Mouse (Mus musculus): Measurements from ENCODE around the gene Ace3. TPM values are rescaled to one million over a fixed set of nuclear protein-coding genes. Genes with fewer than 3 reads are reported as not detected.
"Not testable (repeated sequence)": the region's sequence is repeated elsewhere in the genome, so short reads cannot be mapped to it uniquely, and the experiment has no call there.

Gene Ace3
- polyA plus RNA-seq, 1 experiment: 2.2 TPM

DNA sequence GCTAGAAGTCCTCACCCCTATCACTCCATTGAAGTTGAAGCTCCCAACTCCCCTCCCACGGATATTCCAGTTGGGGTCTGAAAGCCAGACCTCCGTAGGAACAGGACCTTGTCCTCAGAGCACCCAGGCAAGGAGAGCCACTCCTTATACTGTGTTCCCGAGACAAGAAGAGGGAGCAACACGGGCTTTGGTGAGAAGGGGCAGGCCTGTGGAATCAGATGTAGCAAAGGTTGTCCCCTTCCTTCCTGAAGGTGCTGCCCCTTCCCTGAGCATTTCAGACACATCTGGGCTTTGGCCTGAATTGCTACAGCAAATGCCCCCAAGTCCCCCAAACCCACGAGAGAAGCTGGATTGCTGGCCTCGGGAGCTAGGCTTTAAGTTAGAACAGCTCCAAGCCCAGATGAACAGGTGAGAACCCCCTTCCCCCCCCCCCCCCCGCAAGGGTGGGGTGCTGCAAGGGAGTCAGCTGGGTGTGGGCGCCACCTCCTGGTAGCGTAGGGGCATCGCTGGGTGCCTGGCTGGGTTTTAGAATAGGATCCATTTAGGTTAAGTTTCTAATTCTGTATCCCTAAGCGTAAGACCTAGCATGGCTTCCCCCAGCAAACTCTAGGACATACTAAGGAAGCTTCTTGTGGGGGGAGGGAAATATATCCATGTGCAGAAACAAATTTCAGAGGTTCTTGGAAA is 32.1 kb downstream of the Ace3 start:
- Histone ChIP-seq H3K4me3 (replicated peaks; ENCODE audit: extremely low read depth, low read depth, low read length) (no peak overlapping the region), H3K4me1 (ENCODE audit: control insufficient read depth, insufficient read depth, low read length) (peaks cover 4% of the 10 kb centered on the region)
- peak; percentile 71 for TF ChIP-seq CTCF (IDR thresholded peaks at IDR 0.05; ENCODE audit: insufficient read depth, low read length)
- TF ChIP-seq POLR2A (IDR thresholded peaks at IDR 0.05; ENCODE audit: borderline replicate concordance, extremely low read depth, low read depth, low read length): no peak
- DNase-seq: peak; percentile 60
- 23% methylated on average over 11 of the region's 11 CpGs for WGBS

DNA sequence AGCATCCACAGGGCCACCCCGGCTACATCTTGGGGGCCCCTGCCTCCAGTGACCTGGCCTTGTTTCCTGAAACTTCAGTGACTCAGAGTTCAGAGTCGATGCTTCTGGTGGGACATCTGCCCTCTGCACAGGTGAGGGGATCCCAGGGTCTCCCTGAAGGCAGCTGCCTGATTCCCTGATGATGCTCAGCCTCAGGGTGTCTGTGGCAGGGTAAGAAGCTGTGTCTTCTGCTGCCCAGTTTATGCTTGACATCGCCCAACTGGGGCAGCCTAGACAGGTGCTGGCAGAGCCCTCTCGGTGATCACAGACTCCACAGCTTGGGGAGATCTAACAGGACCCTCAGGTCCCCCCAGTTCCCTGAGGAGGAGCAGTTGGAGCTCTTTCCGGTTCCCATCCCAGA is 33.1 kb downstream of the Ace3 start:
- no peak for DNase-seq
- TF ChIP-seq POLR2A (IDR thresholded peaks at IDR 0.05; ENCODE audit: borderline replicate concordance, extremely low read depth, low read depth, low read length) (no peak), CTCF (IDR thresholded peaks at IDR 0.05; ENCODE audit: insufficient read depth, low read length) (no peak)
- Histone ChIP-seq H3K4me3 (replicated peaks; ENCODE audit: extremely low read depth, low read depth, low read length) (no peak overlapping the region), H3K4me1 (ENCODE audit: control insufficient read depth, insufficient read depth, low read length) (peaks cover 4% of the 10 kb centered on the region)
- WGBS: 91% methylated on average over 5 of the region's 5 CpGs

DNA sequence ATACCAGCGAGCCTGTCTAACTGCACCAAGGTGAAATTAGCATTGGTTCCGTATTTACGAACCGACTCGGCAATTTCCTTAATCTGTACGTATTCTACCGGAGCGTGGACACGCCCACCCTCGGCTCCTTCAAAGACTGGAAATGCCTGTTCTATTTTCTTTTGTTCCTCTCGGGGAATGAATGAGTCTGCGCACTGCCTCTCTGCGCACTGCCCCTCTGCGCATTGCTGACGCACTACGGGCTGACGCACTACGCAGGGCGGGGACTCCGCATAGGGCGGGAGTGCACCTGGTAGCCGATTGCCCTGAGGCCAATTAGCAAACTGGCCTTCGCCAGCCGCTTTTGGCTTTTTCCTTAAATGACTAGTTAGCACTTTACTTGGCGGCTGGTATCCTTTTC is 37.6 kb downstream of the Ace3 start:
- not testable (repeated sequence) for DNase-seq; H3K4me1 ChIP-seq (ENCODE audit: control insufficient read depth, insufficient read depth, low read length); H3K4me3 ChIP-seq (replicated peaks; ENCODE audit: extremely low read depth, low read depth, low read length)
- 31% methylated on average over 14 of the region's 25 CpGs for WGBS

DNA sequence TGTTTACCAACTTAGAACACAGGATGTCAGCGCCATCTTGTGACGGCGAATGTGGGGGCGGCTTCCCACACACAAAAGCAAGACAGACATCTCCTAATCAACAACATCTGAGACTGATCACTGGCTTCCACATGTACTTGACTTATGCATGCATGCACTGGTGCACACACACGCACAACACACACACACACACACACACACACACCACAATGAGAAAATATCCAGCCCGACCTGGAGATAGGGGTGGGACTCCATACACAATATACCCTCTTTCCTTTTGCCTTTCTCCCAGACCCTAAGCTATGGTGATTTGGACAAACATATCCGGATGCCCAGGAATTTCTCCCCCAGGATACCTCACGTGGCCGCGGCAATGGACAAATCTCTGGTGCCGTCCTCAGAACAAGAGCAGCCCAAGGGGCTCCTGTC is 39.0 kb downstream of the Ace3 start:
- peak; percentile 15 for DNase-seq
- peaks cover 7% of the 10 kb centered on the region for H3K4me1 ChIP-seq (ENCODE audit: control insufficient read depth, insufficient read depth, low read length)
- TF ChIP-seq CTCF (IDR thresholded peaks at IDR 0.05; ENCODE audit: insufficient read depth, low read length) (no peak), POLR2A (IDR thresholded peaks at IDR 0.05; ENCODE audit: borderline replicate concordance, extremely low read depth, low read depth, low read length) (no peak)
- WGBS: 29% methylated on average over 11 of the region's 11 CpGs
- H3K4me3 ChIP-seq (replicated peaks; ENCODE audit: extremely low read depth, low read depth, low read length): peak overlapping the region; percentile 74

DNA sequence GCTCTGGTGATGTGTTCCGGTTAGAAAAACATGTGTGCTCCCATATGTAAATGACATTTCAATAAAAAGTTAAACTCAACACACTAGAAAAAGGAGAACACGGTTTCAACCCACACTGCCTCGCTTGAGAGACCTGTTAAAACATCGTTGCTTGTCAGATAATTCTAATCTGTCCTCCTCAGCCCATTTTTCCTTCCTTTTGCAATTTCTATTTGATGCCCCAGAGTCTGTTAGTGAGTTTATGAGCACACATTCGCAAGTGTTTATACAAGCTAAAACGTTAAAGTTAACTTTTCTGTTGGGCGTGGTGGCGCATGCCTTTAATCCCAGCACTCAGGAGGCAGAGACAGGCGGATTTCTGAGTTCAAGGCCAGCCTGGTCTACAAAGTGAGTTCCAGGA is 40.5 kb downstream of the Ace3 start:
- 81% methylated on average over 9 of the region's 9 CpGs for WGBS
- peaks cover 7% of the 10 kb centered on the region for H3K4me1 ChIP-seq (ENCODE audit: control insufficient read depth, insufficient read depth, low read length)
- H3K4me3 ChIP-seq (replicated peaks; ENCODE audit: extremely low read depth, low read depth, low read length): no peak overlapping the region

DNA sequence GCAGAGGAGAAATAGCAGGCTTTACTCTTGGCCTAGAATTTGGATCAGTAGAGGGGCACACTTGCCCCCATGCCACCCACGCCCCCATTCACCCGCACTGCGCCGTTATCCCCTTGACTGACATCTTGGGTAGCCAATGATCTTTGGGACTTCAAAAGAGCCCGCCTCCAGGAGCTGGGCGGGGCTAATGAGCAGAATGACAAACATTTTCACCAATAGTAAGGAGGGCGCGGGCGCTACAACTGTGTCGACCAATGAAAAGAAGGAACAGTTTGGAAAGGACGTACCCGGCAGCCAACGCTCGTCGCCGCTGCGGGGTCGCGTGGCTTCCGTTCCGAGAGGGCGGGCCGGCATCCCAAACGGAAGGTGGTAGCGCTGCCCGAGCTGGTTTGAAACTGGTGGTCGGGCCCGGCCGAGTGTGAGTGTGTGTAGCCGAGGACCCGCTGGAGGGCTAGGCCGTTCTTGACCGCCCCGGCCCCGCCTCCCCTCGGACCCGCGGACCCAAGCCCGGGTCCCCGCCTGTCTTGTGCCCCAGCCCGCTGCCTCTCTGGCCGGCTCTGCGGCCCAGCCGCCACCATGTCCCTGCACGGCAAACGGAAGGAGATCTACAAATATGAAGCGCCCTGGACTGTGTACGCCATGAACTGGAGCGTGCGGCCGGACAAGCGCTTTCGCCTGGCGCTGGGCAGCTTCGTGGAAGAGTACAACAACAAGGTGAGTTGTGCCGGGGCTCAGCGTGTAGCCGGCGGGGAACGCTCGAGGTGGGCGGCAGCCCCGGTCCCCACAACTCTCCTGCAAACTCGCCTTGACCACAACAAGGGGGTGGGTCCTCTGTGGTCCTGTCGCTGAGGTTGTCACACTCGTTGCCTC is 42.3 kb downstream of the Ace3 start, which contains the start of gene Dcaf7:
Gene Dcaf7 (plus strand): TSS at position 325 of the 870 bp plus-strand sequence.
- peaks cover 7% of the 10 kb centered on the region for H3K4me1 ChIP-seq (ENCODE audit: control insufficient read depth, insufficient read depth, low read length)
- under 1% methylated on average over 66 of the region's 66 CpGs for WGBS
- H3K4me3 ChIP-seq (replicated peaks; ENCODE audit: extremely low read depth, low read depth, low read length): peak within 1 kb of the TSS; percentile 95
- DNase-seq: peak; percentile 99
- TF ChIP-seq POLR2A (IDR thresholded peaks at IDR 0.05; ENCODE audit: borderline replicate concordance, extremely low read depth, low read depth, low read length) (peak; percentile 67; the same call in 1 of the 2 replicates), CTCF (IDR thresholded peaks at IDR 0.05; ENCODE audit: insufficient read depth, low read length) (no peak)

More for the DNA sequence above, 40.5 kb downstream of the Ace3 start:
- TF ChIP-seq POLR2A (IDR thresholded peaks at IDR 0.05; ENCODE audit: borderline replicate concordance, extremely low read depth, low read depth, low read length): no peak
- no peak for TF ChIP-seq CTCF (IDR thresholded peaks at IDR 0.05; ENCODE audit: insufficient read depth, low read length)
- DNase-seq: no peak

DNA sequence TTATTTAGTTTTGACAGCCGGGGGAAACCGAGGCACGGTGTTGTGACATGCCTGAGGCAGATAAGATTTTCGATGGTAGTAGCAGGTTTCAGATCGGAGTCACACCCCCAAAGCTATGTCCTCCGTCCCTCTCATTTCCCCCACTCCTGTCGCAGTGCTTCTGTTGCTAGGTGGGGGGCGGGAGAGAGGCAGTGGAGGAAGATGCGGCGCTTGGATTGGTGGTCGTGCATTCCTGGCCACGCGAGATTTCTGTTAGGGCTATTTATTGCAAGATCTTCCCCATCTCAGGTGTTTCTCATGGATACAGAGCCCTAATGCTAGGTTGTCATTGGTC is 42.9 kb downstream of the Ace3 start:
- peak overlapping the region; percentile 95 for H3K4me3 ChIP-seq (replicated peaks; ENCODE audit: extremely low read depth, low read depth, low read length)
- peaks cover 7% of the 10 kb centered on the region for H3K4me1 ChIP-seq (ENCODE audit: control insufficient read depth, insufficient read depth, low read length)
- no peak for DNase-seq
- TF ChIP-seq POLR2A (IDR thresholded peaks at IDR 0.05; ENCODE audit: borderline replicate concordance, extremely low read depth, low read depth, low read length): no peak
- TF ChIP-seq CTCF (IDR thresholded peaks at IDR 0.05; ENCODE audit: insufficient read depth, low read length): no peak
- WGBS: under 1% methylated on average over 13 of the region's 13 CpGs

DNA sequence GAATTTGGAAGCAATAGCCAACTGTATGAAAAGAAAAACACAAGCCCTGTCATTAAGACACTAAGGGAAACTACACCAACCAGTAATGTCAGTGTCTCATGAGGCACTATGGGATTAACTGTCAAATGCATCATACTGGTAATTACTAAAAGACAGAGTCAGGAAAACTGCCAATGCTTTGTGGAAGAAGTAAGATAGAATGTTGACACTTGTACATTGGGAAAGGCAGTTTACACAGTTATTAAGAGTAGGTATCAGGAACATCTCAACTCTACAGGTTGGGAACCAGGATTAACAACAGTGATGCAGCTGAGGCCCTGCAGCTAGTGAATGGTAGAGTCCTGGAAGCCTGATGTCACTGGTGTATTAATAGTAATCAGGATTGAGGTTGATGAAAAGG is 49.9 kb downstream of the Ace3 start:
- peaks cover 2% of the 10 kb centered on the region; the same call in 1 of the 2 replicates for H3K4me1 ChIP-seq (ENCODE audit: control insufficient read depth, insufficient read depth, low read length)
- no peak overlapping the region for H3K4me3 ChIP-seq (replicated peaks; ENCODE audit: extremely low read depth, low read depth, low read length)
- DNase-seq: no peak
- TF ChIP-seq POLR2A (IDR thresholded peaks at IDR 0.05; ENCODE audit: borderline replicate concordance, extremely low read depth, low read depth, low read length): no peak
- no peak for TF ChIP-seq CTCF (IDR thresholded peaks at IDR 0.05; ENCODE audit: insufficient read depth, low read length)

DNA sequence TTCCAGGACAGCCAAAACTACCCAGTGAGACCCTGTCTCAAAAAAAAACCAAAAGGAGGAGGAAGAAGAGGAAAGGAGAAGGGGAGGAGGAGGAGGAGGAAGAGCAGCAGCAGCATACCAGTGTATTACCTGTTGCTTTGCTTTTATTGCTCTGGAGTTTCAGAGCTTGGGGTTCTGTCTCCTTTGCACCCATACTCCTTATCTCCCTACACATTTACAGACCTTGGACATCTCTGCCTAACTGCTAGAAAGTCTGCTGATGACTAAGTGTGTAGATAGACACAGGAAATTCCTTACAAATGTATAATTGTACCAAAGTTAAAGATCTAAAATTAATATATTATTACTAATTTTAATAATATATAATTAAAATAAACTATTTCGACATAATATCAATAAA is 50.8 kb downstream of the Ace3 start:
- TF ChIP-seq CTCF (IDR thresholded peaks at IDR 0.05; ENCODE audit: insufficient read depth, low read length) (no peak), POLR2A (IDR thresholded peaks at IDR 0.05; ENCODE audit: borderline replicate concordance, extremely low read depth, low read depth, low read length) (no peak)
- peaks cover 2% of the 10 kb centered on the region; the same call in 1 of the 2 replicates for H3K4me1 ChIP-seq (ENCODE audit: control insufficient read depth, insufficient read depth, low read length)
- H3K4me3 ChIP-seq (replicated peaks; ENCODE audit: extremely low read depth, low read depth, low read length): no peak overlapping the region
- WGBS: 89% methylated on average over 1 of the region's 1 CpGs
- DNase-seq: no peak

DNA sequence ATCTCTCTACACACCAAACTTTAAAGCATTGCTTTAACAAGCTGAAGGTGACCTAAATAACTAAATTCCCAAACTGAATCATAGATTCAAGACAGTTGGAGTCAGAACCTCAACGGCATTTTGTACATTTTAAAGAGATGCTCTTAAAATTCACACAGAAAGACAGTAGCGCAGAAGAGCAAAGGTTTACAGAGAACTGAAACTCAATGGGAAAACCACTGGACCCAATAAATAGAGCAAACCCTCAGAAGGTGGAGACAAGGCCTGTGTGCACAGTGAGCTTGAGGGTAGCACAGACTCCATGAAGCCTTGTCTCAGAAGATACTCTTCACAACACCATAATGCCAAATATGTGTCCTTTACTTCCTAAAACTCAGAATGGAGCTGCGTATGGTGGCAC is 51.3 kb downstream of the Ace3 start:
- DNase-seq: no peak
- no peak overlapping the region for H3K4me3 ChIP-seq (replicated peaks; ENCODE audit: extremely low read depth, low read depth, low read length)
- 92% methylated on average over 3 of the region's 3 CpGs for whole genome bisulfite sequencing
- TF ChIP-seq POLR2A (IDR thresholded peaks at IDR 0.05; ENCODE audit: borderline replicate concordance, extremely low read depth, low read depth, low read length): no peak
- TF ChIP-seq CTCF (IDR thresholded peaks at IDR 0.05; ENCODE audit: insufficient read depth, low read length): no peak
- peaks cover 2% of the 10 kb centered on the region; the same call in 1 of the 2 replicates for H3K4me1 ChIP-seq (ENCODE audit: control insufficient read depth, insufficient read depth, low read length)

Data from lung, adult 2 months (tissue).